Mouse (Mus musculus) kidney, adult 2 months (tissue): ENCODE measurements around the gene Tmem235.

Experiments used
- CTCF ChIP-seq: fragments of 200-500 bp; conservative IDR thresholded peaks from 2 replicates; pipeline ENCODE4 v1.5.1; 2011; ENCODE audit warnings: low read depth, mild to moderate bottlenecking, control low read depth, low read length, moderate library complexity, mixed read lengths; ENCODE audit not compliant: insufficient read depth, insufficient read length
- POLR2A ChIP-seq: fragments of 200-500 bp; IDR thresholded peaks from one replicate; pipeline ENCODE4 v1.6.1; 2011; ENCODE audit warnings: low read depth, low read length, control low read depth

- no peak for TF ChIP-seq POLR2A
- TF ChIP-seq CTCF = no peak
Measured at GRCm38 (mm10) chr11:117843434-117843833, 17.1 kb upstream of the Tmem235 start.
